Mouse (Mus musculus): ENCODE data around the gene Gpr27. TPM values are rescaled to one million over a fixed set of nuclear protein-coding genes. Genes with fewer than 3 reads are reported as not detected.
A peak's percentile ranks its signal among the peaks of the same experiment; 100 is the strongest.

The Gpr27 gene
- 0.98 and 2.1 TPM in 2 replicates for polyA plus RNA-seq (2016; fragmentation: Nextera tagmentation; extraction: Ambion mirVana)

- Histone ChIP-seq H3K36me3 (no peaks in the 10 kb centered on the region), H3K9me3 (no peaks in the 10 kb centered on the region), H3K4me3 (peak within 1 kb of the TSS; percentile 77), H3K27me3 (ENCODE audit: insufficient read depth, poor library complexity, severe bottlenecking) (peaks cover 84% of the 10 kb centered on the region), H3K4me1 (replicated peaks) (peaks cover 23% of the 10 kb centered on the region), H3K27ac (peak within 1 kb of the TSS; percentile 89)
- DNase-seq (ENCODE audit: low spot score) = peak; percentile 70
- WGBS = under 1% methylated on average over 109 of the region's 112 CpGs
These were observed at the start of gene Gpr27 for GRCm38 (mm10) chr6:99692206-99692915. Gpr27 (plus strand) TSS chr6:99692679.

GRCm38 (mm10) chr6:99643439-99644199 is 48.9 kb upstream of the Gpr27 start:
- Histone ChIP-seq H3K9me3 (no peaks in the 10 kb centered on the region; the same call in 1 of the 2 replicates), H3K27me3 (ENCODE audit: insufficient read depth, poor library complexity, severe bottlenecking) (no peaks in the 10 kb centered on the region), H3K4me3 (no peak overlapping the region), H3K36me3 (peaks cover 28% of the 10 kb centered on the region), H3K27ac (no peak overlapping the region), H3K4me1 (replicated peaks) (peaks cover 5% of the 10 kb centered on the region; the same call in 1 of the 2 replicates)
- DNase-seq (ENCODE audit: low spot score) = no peak
- 74% methylated on average over 10 of the region's 10 CpGs for WGBS

- Histone ChIP-seq H3K4me1 (replicated peaks) (peaks cover 5% of the 10 kb centered on the region; the same call in 1 of the 2 replicates), H3K36me3 (peaks cover 21% of the 10 kb centered on the region), H3K27me3 (ENCODE audit: insufficient read depth, poor library complexity, severe bottlenecking) (no peaks in the 10 kb centered on the region), H3K9me3 (no peaks in the 10 kb centered on the region; the same call in 1 of the 2 replicates), H3K4me3 (no peak overlapping the region), H3K27ac (no peak overlapping the region)
- 85% methylated on average over 5 of the region's 5 CpGs for WGBS
- no peak for DNase-seq (ENCODE audit: low spot score)
These were observed 48.1 kb upstream of the Gpr27 start for GRCm38 (mm10) chr6:99644386-99644785.

GRCm38 (mm10) chr6:99644876-99645275 is 47.6 kb upstream of the Gpr27 start:
- 91% methylated on average over 5 of the region's 5 CpGs for WGBS
- H3K36me3 ChIP-seq = peaks cover 17% of the 10 kb centered on the region
- no peak overlapping the region for H3K27ac ChIP-seq
- H3K4me1 ChIP-seq (replicated peaks) = peaks cover 5% of the 10 kb centered on the region; the same call in 1 of the 2 replicates
- no peaks in the 10 kb centered on the region for H3K27me3 ChIP-seq (ENCODE audit: insufficient read depth, poor library complexity, severe bottlenecking)
- no peak for DNase-seq (ENCODE audit: low spot score)
- H3K9me3 ChIP-seq = no peaks in the 10 kb centered on the region; the same call in 1 of the 2 replicates
- H3K4me3 ChIP-seq = no peak overlapping the region

- Histone ChIP-seq H3K4me3 (no peak overlapping the region), H3K9me3 (no peaks in the 10 kb centered on the region; the same call in 1 of the 2 replicates), H3K27ac (no peak overlapping the region), H3K27me3 (ENCODE audit: insufficient read depth, poor library complexity, severe bottlenecking) (no peaks in the 10 kb centered on the region; the same call in 1 of the 2 replicates), H3K36me3 (peaks cover 13% of the 10 kb centered on the region), H3K4me1 (replicated peaks) (peaks cover 5% of the 10 kb centered on the region; the same call in 1 of the 2 replicates)
- WGBS = 70% methylated on average over 10 of the region's 10 CpGs
- DNase-seq (ENCODE audit: low spot score) = no peak
These were observed 46.1 kb upstream of the Gpr27 start for GRCm38 (mm10) chr6:99646344-99646743.

GRCm38 (mm10) chr6:99649307-99649706 is 43.2 kb upstream of the Gpr27 start:
- Histone ChIP-seq H3K36me3 (peaks cover 13% of the 10 kb centered on the region), H3K27ac (no peak overlapping the region), H3K4me3 (no peak overlapping the region), H3K27me3 (ENCODE audit: insufficient read depth, poor library complexity, severe bottlenecking) (no peaks in the 10 kb centered on the region; the same call in 1 of the 2 replicates), H3K9me3 (no peaks in the 10 kb centered on the region; the same call in 1 of the 2 replicates), H3K4me1 (replicated peaks) (peaks cover 13% of the 10 kb centered on the region)
- WGBS = 63% methylated on average over 2 of the region's 2 CpGs
- DNase-seq (ENCODE audit: low spot score) = no peak

- H3K27me3 ChIP-seq (ENCODE audit: insufficient read depth, poor library complexity, severe bottlenecking) = no peaks in the 10 kb centered on the region; the same call in 1 of the 2 replicates
- H3K4me1 ChIP-seq (replicated peaks) = peaks cover 24% of the 10 kb centered on the region
- no peaks in the 10 kb centered on the region for H3K36me3 ChIP-seq
- H3K27ac ChIP-seq = no peak overlapping the region
- H3K9me3 ChIP-seq = no peaks in the 10 kb centered on the region
- H3K4me3 ChIP-seq = no peak overlapping the region
- DNase-seq (ENCODE audit: low spot score) = no peak
- 83% methylated on average over 2 of the region's 2 CpGs for WGBS
These were observed 40.1 kb upstream of the Gpr27 start for GRCm38 (mm10) chr6:99652341-99652740.

- DNase-seq (ENCODE audit: low spot score) = no peak
- Histone ChIP-seq H3K27me3 (ENCODE audit: insufficient read depth, poor library complexity, severe bottlenecking) (no peaks in the 10 kb centered on the region; the same call in 1 of the 2 replicates), H3K27ac (no peak overlapping the region), H3K9me3 (no peaks in the 10 kb centered on the region), H3K36me3 (no peaks in the 10 kb centered on the region), H3K4me1 (replicated peaks) (peaks cover 24% of the 10 kb centered on the region), H3K4me3 (no peak overlapping the region)
- WGBS = 61% methylated on average over 5 of the region's 5 CpGs
These were observed 38.1 kb upstream of the Gpr27 start for GRCm38 (mm10) chr6:99654343-99654742.

GRCm38 (mm10) chr6:99655488-99655887 is 37.0 kb upstream of the Gpr27 start:
- Histone ChIP-seq H3K9me3 (no peaks in the 10 kb centered on the region), H3K27ac (no peak overlapping the region), H3K4me3 (no peak overlapping the region), H3K4me1 (replicated peaks) (peaks cover 24% of the 10 kb centered on the region), H3K36me3 (no peaks in the 10 kb centered on the region), H3K27me3 (ENCODE audit: insufficient read depth, poor library complexity, severe bottlenecking) (no peaks in the 10 kb centered on the region; the same call in 1 of the 2 replicates)
- WGBS = 66% methylated on average over 7 of the region's 7 CpGs
- no peak for DNase-seq (ENCODE audit: low spot score)

- 94% methylated on average over 2 of the region's 2 CpGs for WGBS
- no peaks in the 10 kb centered on the region for H3K9me3 ChIP-seq
- H3K27me3 ChIP-seq (ENCODE audit: insufficient read depth, poor library complexity, severe bottlenecking) = no peaks in the 10 kb centered on the region; the same call in 1 of the 2 replicates
- H3K4me1 ChIP-seq (replicated peaks) = peaks cover 24% of the 10 kb centered on the region
- H3K4me3 ChIP-seq = no peak overlapping the region
- H3K27ac ChIP-seq = no peak overlapping the region
- H3K36me3 ChIP-seq = no peaks in the 10 kb centered on the region
- DNase-seq (ENCODE audit: low spot score) = no peak
These were observed 36.4 kb upstream of the Gpr27 start for GRCm38 (mm10) chr6:99656088-99656487.

- no peak overlapping the region for H3K4me3 ChIP-seq
- no peak for DNase-seq (ENCODE audit: low spot score)
- no peak overlapping the region for H3K27ac ChIP-seq
- peaks cover 6% of the 10 kb centered on the region; the same call in 1 of the 2 replicates for H3K27me3 ChIP-seq (ENCODE audit: insufficient read depth, poor library complexity, severe bottlenecking)
- peaks cover 21% of the 10 kb centered on the region for H3K4me1 ChIP-seq (replicated peaks)
- no peaks in the 10 kb centered on the region for H3K9me3 ChIP-seq
- no peaks in the 10 kb centered on the region for H3K36me3 ChIP-seq
- 88% methylated on average over 10 of the region's 10 CpGs for WGBS
These were observed 33.9 kb upstream of the Gpr27 start for GRCm38 (mm10) chr6:99658586-99658985.

- H3K36me3 ChIP-seq = no peaks in the 10 kb centered on the region
- peaks cover 22% of the 10 kb centered on the region for H3K27me3 ChIP-seq (ENCODE audit: insufficient read depth, poor library complexity, severe bottlenecking)
- no peak for DNase-seq (ENCODE audit: low spot score)
- no peak overlapping the region for H3K4me3 ChIP-seq
- no peaks in the 10 kb centered on the region for H3K9me3 ChIP-seq
- H3K27ac ChIP-seq = no peak overlapping the region
- WGBS = 65% methylated on average over 3 of the region's 3 CpGs
- peaks cover 31% of the 10 kb centered on the region for H3K4me1 ChIP-seq (replicated peaks)
These were observed 32.0 kb upstream of the Gpr27 start for GRCm38 (mm10) chr6:99660443-99660842.

GRCm38 (mm10) chr6:99663232-99663631 is 29.2 kb upstream of the Gpr27 start:
- Histone ChIP-seq H3K4me3 (no peak overlapping the region), H3K36me3 (no peaks in the 10 kb centered on the region), H3K27me3 (ENCODE audit: insufficient read depth, poor library complexity, severe bottlenecking) (peaks cover 47% of the 10 kb centered on the region), H3K9me3 (no peaks in the 10 kb centered on the region), H3K4me1 (replicated peaks) (peaks cover 44% of the 10 kb centered on the region), H3K27ac (no peak overlapping the region)
- 77% methylated on average over 8 of the region's 8 CpGs for WGBS
- no peak for DNase-seq (ENCODE audit: low spot score)

Data from hindbrain, embryonic 10.5 days (tissue).